23 mouse cellular contexts compared by ENCODE assay signal in the genomic region with DNA sequence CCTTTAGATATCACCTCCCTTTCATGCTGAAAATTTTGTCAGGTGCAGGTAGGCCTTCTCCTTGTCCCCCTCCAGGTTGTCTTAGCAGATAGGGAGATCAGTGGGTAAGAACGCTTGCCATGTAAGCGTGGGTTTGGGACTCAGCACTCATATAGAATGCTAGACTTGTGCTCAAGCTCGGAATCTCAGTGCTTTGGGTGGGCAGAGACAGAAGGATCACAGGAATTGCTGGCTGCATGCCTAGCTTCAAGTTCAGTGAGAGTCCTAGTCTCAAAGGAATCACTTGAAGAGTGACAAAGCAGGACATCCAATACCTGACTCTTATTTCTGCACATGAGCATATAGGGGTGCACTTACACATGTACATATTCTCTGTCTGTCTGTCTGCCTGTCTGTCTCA.
A peak's percentile ranks its signal among the peaks of the same experiment; 100 is the strongest.
DNase-seq lines count a peak whose midpoint lies in the region; TF ChIP-seq lines count a peak whose summit lies in the region.
"Had no signal": no experiment of that assay in that cellular context is flagged by ENCODE, and none has a peak within 500 bp of the region (broad histone marks: within the 10 kb centered on the region; RNA-seq: fewer than 3 reads in every experiment).

No protein-coding gene starts in this region.

- no peak for TF ChIP-seq CTCF in left cerebral cortex, adult 2 months (IDR thresholded peaks at IDR 0.05)

- DNase-seq in frontal cortex, adult 2 months (ENCODE audit: extremely low spot score in 1 of 2, low spot score in 1 of 2), result peak; percentile 78 to 79
- DNase-seq in left cerebral cortex, adult 2 months (ENCODE audit: extremely low spot score in 1 of 2, low spot score in 2 of 2), result peak; percentile 33 to 57
- peak; percentile 79 for DNase-seq in right cerebral cortex, adult 18-20 months
- peak; percentile 18 for DNase-seq in right cerebral cortex, postnatal 4 days
- DNase-seq in spleen, adult 12 weeks (ENCODE audit: low spot score), result no peak
- no peak for DNase-seq in cerebellum, adult 11 months
- no peak for DNase-seq in retina, postnatal 1 day
- DNase-seq: adrenal gland, adult 8-10 months; B cell, adult 2 months; cerebellum, adult 9-10 months; forebrain, postnatal 0 days; kidney, adult 9 months; kidney, postnatal 14 days; liver, embryonic 13.5 days; lung, adult 2 months; thymus, postnatal 14 days had no signal

- H3K4me3 ChIP-seq in left cerebral cortex, adult 2 months, result no peak overlapping the region
- H3K4me3 ChIP-seq: forebrain, embryonic 10.5 days; heart, embryonic 10.5 days; hindbrain, embryonic 10.5 days; layer of hippocampus, adult 2 months; liver, embryonic 13.5 days; midbrain, embryonic 12.5 days; neural tube, embryonic 15.5 days had no signal

- no peak overlapping the region for H3K27ac ChIP-seq in left cerebral cortex, adult 2 months
- H3K27ac ChIP-seq: forebrain, embryonic 10.5 days; heart, embryonic 10.5 days; hindbrain, embryonic 10.5 days; hindbrain, postnatal 0 days; liver, embryonic 13.5 days; midbrain, embryonic 12.5 days; neural tube, embryonic 15.5 days had no signal

- intact Hi-C loops in left cerebral cortex, adult 2 months (cut with DNase I), result loop anchor here (5.0 kb wide), 2 partner anchors 134 to 421 kb away; no protein-coding TSS in a partner anchor

Comparison
In these comparisons a context has a peak if more than half of its experiments do, and no peak if none do; other contexts are left out.
1. DNase-seq: peak in frontal cortex, adult 2 months (2 of 2), left cerebral cortex, adult 2 months (2 of 2), right cerebral cortex, adult 18-20 months (single experiment) and right cerebral cortex, postnatal 4 days (single experiment); none in spleen, adult 12 weeks (single experiment), cerebellum, adult 11 months (single experiment) and retina, postnatal 1 day (single experiment).